Mouse (Mus musculus) thymus, postnatal 14 days (tissue): ENCODE results near the gene Eif4b.

ENCODE experiments used
- DNase-seq: peaks from one replicate; pipeline ENCODE4 v3.0.0; 2021

The Eif4b gene

DNA sequence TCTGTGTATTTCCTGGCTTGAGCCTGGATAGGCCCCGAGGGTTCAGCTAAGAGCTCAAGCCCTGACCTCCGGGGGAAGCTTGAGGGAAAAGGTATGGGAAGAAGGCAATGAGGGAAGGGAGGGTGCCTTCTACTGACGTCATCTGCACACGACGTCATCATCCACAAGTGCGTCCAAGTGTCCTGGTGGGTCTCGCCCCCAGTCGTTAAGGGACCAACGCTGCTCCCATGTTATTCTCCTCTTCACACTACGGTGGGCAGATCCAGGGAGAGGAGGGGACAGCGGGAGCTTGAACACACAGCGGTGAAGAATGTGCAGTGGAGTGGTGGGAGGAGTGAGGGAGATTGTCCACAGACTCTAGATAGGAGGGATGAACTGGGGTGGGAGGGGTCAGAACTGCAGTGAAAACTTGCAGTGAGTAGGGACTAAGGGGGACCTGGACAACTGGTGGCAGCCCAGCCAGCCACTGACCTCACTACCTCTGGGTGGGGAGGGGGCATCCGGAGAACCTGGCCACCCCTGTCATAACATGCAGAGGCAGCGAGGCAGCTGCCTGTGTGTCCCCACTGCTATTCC is 29.9 kb downstream of the Eif4b start:
- DNase-seq: no peak

DNA sequence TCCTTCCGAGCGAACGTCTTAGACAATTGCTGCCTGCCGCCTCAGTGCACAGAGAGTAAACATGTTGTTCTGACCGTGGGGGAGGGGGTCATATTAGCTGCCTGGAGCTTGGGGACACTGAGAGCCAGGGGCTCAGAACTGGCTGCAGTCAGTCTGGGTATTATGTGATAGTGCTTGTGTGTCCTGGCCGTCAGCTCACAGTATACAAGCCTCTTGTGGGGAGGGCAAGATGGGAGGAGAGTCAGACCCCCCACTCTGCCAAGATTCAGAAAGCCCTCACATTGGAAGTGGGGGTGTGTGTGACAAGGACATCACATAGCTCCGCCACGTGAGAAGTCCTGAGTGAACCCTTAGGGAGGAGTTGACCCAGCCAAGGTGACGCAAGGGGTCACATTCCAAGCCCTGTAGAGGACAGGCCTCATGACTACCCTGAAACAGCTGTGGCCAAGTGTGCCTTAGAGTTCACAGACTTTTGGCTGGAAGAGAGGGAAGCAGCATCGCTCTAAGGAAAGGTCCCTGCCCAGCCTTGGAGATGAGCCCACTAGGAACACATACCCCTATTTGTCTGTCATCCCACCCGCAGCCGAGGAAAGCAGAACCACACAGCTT is 30.5 kb downstream of the Eif4b start:
- no peak for DNase-seq

DNA sequence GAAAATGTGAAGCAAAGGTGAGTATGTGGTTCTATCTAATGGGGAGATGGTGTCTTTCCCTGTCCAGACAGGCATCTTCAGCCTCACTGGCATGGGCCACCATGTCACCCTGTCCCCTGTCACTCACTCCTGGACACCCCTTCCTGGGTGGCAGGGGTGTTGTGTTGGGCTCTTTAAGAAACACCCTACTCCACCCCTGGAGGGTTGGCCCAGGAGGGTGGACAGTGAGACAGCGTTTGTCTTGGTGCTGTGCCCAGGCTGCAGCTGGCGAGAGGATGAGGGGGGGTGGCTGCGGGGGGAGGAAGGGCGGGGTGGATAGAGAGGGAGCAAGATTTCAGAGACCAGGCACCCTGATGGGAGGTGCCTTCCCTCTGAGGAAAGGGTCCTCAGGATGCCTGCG is 31.8 kb downstream of the Eif4b start:
- DNase-seq: no peak

DNA sequence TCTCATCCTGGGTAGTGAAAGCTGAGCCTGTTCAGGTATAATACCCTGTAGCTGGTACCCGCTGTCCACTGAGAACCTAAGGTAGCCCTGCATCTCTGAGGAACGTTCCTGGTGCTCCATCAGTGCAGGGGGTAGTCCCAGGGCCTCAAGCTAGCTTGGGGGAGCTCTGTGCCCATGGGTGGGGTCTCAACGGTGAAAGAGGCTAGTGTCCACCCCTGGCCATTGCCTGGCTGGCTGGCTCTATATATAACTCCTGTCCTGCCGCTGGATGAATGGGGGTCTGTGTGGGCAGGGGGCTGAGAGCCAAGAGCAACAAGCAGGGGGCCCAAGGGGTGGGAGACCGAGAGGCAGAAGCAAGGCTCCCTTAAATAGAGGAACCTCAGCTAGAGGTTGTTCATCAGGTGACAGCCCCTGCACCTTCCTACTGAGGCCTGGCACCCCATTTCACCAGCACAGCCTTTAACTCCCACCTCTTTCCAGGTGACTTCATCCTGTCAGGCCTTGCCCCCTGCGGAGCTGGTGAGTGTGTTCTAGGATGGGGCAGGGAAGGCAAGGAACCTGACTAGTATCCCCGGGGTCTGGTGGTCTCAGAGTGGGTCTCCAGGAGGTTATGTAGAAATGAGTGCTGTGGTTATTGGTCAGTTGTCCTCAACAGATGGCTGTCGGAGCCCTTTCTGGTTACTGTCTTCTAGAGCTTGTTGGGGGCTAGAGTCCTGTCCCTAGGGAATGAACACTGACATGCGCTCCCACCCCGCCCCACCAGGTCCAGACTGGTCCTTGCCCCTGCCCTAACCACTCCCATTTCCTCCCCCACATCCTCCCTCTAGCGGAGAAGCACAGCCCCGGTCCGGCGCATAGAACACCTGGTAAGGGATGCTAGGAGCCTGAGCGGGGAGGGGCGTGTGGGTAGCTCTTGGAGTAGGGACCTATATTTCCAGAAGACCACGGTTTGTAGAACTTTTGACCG is 32.5 kb downstream of the Eif4b start:
- peak; percentile 72 for DNase-seq

DNA sequence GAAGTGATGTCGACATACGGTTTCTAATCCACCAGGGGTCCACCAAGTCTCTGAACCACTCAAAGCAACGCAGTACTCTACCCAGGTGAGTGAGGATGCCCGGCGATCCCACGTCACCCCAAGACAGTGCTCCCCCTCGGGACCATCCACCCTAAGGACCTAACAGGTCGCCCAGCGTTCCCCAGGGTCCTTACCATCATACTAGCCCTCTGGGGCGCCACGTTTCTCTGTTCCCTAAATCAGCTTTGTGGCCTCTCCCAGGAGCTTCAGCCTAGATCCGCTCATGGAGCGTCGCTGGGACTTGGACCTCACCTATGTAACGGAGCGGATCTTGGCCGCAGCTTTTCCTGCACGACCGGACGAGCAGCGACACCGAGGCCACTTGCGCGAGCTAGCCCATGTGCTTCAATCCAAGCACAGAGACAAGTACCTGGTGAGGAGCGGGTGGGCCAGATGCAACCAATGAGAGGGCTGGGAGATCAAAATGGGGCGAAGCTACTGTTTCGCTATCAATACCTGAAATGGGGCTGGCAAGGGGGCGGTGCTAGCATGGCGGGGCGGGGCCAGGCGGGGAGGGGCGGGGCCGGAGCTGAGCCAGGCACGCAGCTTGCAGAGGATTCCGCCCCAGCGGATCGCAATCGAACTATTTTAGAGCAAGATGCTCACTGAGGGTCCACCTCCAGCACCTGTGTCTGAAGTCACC is 33.3 kb downstream of the Eif4b start:
- no peak for DNase-seq

DNA sequence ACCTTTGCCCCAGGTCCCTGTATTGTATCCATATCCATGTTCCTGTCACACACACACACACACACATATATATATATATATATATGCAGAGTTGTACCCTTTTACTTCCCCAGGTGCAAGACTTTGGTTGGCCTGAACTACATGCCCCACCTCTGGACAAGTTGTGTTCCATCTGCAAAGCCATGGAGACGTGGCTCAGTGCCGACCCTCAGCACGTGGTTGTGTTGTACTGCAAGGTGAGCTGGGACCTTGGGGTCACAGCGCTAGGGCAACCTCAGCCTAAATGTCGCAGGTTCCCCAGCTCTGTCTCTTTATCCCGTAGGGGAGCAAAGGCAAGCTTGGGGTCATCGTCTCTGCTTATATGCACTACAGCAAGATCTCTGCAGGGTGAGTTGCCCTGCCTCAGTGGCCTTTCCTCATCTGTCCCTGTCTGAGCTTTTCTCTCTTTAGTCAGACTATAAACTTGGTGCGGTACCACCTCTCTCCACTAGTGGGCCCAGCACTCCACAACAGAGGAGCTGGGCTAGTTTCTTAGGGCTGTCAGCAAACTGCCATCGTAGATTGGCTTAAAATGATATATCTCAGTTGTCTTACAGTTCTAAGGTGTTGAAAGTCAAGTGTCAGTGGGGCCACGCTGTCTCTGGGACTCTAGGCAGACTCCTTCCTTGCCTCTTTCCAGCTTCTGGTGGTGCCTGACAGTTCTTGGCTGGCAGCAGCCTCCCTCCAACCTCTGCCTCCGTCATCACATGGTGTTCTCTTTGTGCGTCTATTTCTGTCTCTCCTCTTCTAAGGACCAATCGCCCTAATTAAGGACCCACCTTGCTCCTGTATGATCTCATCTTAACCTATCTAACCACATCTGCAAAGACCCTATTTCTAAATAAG is 34.4 kb downstream of the Eif4b start:
- DNase-seq: peak; percentile 77

DNA sequence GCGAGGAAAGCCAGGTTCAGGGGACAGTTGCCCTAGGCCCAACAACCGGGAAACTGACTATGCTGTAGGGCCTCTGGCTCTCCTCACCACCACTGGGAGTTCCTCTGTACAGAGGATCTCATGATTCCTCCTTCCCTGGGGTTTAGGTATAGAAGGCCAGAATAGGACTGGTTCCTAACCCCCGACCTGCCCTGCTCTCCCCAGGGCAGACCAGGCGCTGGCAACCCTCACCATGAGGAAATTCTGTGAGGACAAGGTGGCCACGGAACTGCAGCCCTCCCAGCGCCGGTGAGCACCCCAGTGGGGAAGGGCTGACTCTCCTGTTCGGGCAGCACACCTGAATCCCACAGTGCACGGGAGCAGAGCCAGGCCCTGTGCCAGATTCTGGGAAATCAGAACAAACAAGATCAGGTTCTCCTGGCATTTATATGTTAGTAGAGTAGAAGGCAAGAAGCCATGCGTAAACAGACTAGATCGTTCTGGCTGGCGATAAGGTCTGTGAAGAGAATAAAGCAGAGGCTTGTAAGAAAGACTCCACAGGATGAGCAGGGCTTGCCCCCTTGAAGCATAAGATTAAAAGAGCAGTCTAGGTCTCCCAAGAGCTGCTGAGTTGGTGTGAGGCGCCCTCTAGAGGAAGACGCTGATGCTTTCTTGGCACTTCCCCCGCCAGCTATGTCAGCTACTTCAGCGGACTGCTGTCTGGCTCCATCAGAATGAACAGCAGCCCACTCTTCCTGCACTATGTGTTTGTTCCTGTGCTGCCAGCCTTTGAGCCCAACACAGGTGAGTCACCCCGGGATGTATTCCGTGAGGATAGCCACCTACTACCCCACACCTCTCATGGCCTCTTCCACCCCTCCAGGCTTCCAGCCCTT is 35.3 kb downstream of the Eif4b start:
- peak; percentile 81 for DNase-seq

DNA sequence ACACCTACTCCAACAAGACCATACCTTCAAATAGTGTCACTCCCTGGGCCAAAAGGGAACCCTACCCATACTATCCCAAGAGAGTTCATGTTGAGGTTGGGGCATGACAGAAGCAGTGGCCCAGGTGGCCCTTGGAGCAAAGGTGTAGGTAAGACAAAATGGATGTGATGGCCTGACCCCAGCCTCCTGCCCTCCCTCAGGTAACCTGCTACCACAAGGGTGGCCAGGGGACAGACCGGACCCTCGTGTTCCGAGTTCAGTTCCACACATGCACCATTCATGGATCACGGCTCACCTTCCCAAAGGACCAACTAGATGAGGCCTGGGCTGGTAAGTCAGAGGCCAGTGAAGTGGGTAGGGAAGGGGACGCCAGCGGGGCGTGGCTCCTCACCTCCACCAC is 36.7 kb downstream of the Eif4b start:
- no peak for DNase-seq

DNA sequence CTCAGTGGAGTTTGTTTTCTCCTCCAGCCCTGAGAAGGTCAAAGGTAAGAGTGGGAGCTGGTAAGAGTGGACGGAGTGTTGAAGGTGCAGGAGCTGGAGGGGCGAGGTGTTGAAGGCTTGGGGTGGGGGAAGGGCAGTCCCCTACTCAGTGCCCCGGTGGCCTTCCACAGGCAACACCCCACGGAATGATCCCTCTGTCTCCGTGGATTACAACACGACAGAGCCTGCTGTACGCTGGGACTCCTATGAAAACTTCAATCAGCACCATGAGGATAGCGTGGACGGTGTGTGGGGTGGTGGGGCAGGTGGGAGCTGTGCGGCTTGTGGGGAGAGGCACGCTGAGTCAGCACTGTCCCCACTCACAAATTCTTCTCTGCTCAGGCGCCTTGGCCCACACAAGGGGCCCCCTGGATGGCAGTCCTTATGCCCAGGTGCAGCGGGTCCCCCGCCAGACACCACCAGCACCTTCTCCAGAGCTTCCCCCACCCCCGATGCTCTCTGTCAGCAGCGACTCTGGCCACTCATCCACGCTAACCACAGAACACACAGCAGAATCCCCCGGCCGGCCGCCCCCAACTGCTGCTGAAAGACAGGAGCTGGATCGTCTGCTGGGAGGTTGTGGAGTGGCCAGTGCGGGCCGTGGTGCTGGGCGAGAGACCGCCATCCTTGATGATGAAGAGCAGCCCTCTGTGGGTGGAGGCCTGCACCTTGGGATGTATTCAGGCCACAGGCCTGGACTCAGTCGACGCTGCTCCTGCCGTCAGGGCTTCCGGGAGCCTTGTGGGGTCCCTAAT is 37.3 kb downstream of the Eif4b start:
- no peak for DNase-seq

DNA sequence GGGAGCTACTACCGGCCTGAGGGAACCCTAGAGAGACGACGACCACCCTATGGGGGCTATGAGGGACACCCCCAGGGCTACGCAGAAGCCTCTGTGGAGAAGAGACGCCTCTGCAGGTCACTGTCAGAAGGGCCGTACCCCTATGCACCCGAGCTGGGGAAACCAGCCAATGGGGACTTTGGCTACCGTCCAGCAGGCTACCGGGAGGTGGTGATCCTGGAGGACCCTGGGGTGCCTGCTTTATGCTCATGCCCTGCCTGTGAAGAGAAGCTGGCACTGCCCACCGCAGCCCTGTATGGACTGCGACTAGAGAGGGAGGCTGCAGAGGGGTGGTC is 37.9 kb downstream of the Eif4b start:
- no peak for DNase-seq

DNA sequence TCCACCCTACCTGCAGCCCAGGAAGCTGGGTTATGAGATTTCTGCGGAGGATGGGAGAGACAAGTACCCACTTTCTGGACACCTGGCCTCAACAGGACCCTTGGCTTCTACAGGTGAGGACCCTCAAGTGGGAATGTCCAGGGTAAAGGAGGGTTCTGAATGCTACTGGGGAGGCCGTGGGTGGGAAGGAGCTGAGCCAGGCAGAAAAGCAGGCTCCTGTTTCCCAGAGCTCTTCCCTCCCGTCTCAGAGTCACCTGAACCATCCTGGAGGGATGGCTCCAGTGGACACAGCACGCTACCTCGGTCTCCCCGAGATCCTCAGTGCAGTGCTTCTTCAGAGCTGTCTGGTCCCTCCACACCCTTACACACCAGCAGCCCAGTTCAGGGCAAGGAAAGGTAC is 38.6 kb downstream of the Eif4b start:
- DNase-seq: no peak

DNA sequence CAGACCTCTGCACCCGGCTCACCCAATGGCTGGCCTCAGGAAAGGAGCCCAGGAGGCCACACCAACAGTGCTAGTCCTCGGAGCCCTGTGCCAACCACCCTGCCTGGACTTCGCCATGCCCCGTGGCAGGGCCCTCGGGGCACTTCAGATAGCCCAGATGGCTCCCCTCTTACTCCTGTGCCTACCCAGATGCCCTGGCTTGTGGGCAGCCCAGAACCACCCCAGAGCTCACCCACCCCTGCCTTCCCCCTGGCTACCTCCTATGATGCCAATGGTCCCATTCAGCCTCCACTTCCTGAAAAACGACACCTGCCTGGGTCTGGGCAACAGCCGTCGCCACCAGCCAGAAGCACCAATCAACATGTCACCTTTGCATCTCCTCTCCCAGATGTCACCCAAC is 39.3 kb downstream of the Eif4b start:
- DNase-seq: no peak

DNA sequence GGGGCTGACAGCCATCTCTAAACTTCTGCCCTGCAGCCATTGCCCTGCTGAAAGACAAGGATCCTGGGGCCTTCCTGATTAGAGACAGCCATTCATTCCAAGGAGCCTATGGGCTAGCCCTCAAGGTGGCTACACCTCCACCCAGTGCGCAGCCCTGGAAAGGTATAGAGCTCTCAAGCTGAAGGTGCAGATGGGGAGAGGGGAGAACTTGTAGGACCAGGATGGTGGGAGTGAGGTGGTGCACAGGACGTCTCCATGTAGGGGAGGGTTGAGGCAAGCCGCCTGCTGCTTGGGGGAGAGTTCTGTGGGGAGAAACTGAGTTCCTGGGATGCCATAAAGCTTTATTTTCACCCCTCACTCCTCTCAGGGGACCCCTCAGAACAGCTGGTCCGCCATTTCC is 40.1 kb downstream of the Eif4b start:
- no peak for DNase-seq

DNA sequence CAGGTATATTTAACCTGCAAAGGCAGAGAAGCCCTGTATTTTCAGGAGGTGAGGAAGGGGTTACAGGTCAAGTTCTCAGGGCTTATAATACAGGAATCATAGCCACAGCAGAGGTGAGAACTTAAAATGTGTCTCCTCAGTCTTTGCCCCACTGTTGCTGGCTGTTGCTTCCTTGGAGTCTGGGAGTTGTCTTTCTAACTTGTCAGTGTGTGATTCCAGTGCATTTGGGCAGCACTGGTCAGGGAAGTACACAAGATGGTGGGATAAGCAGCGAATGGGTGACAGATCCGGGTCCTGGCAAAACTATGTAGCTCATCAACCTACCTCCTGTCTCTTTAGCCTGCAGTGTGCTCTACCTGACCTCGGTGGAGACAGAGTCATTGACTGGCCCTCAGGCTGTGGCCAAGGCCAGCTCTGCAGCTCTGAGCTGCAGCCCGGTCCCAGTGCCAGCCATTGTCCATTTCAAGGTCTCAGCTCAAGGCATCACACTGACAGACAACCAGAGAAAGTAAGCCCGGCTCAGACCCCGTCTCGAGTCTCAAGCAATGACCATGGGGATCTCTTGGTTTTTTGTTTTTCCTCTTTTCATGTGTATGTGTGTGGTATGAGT is 41.2 kb downstream of the Eif4b start:
- DNase-seq: no peak

DNA sequence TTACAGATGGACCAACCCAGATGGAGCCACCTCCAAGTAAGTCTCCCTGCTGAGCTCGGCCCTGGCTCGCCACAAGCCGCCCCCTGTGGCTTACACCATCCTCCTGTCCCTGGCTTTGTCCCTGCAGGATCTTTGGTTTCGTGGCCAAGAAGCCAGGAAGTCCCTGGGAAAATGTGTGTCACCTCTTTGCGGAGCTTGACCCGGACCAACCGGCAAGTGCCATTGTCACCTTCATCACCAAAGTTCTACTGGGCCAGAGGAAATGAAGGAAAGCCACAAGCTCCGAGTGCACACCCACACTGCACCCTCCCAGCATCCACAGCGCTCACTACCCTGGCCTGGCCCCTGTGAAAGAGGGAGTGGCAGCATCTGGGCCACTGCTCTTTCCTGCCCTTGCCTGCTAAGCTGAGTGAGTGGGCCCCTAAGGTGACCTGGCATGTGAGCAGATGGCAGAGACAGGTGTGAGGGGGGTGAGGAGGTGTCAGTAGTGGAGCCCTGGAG is 42.2 kb downstream of the Eif4b start:
- peak; percentile 40 for DNase-seq

DNA sequence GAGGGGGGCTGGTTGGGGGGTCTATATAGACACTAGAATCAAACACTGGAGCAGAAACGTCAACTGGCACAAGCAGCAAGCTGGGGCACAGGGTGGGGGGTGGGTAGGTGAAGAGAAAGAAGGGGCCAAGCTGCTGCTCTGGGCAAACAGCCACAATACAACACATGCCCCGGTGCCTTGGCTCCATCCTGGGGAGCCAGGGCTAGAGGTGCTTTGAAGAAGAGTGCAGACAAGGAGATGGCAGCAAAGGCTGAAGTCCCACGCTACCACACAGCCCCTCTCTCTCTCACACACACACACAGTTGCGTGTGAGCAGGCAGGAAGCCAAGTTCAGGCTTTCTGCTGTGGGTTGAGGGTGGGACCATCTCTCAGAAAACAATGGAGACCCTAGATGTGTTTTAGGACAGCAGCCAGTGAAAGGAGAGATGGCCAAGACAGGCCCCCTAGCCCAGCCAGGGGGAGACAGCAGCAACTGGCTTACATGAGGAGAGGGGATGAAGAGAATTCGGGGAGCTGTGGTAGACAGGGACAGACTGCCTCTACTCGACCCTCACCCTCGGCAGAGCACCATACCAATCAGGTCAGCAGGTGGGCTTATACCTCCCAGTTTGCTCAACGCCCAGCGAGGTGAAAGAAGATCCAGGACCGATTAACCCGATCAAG is 43.3 kb downstream of the Eif4b start:
- no peak for DNase-seq

DNA sequence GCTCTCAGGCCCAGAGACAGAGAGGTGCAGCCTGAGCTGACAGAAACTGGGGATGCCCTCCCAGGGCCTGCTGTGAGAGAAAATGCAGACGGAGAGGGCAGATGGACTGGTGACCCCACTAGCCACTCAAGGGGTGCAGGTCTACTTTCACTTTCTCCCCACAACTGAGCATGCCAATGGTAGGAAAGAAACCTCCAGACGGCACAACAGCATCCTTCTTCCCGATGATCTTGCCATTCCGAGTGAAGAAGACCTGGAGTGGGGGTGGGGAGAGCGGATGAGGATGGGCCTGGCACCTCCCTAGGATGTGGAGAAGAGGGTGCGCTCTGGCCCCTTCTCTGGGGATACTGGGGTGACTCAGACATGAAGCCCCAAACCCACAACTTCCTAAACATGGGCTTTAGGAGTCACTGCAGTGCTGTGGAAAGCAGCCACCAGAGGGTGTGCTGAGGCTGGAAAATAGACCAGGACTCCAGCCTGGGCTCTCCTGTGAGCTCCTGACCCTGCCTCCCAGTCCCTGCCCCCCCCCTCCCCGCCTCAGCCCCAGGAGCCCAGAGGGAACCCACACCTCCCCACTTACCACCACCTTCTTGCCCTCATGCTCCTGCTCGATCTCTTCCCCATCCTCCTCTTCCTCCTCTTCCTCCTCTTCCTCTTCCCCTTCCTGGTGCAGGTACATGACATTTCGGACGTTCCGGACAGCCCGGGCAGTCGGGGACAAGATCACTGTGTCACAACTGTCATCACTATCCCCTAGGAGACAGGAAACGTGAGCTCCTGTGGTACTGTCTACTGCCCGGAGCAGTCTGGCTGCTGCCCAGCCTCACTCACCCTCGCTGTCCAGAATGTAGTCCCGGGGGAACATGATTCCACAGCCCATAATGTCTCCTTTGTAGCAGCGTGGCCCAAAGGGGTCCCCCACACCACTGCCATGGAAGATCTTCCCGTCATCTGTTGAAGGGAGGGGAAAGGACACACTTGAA is 44.2 kb downstream of the Eif4b start:
- no peak for DNase-seq

DNA sequence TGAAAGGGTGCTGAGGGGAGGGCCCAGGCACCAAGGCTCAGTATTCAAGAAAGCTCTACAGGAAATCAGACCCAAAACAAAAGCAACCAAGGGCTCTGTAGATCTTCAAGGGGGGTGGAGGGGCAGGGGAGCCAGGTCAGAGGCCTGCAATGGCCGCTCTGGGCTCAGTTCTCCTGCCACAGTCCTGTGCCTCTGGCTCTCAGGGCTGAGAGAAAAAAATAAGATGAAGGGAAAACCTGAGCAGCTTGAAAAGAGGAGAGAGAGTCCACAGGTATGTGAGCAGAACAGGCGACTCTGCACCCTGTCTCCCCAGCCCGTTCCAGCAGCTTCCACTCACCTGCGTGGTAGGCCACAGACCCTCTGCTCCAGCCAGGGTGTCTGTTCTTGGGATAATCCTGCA is 45.0 kb downstream of the Eif4b start:
- DNase-seq: no peak
